Mouse (Mus musculus) hindbrain, embryonic 11.5 days (tissue): ENCODE measurements around the gene Hspb1. TPM values are rescaled to one million over a fixed set of nuclear protein-coding genes. Genes with fewer than 3 reads are reported as not detected.
A peak's percentile ranks its signal among the peaks of the same experiment; 100 is the strongest.

Experiments used
- ATAC-seq: fragments of 200-750 bp; cut with Nextera tagmentation; 2 replicates; pipeline ENCODE4 v1.8.0; 2017; ENCODE audit warnings: mild to moderate bottlenecking, moderate TSS enrichment, moderate library complexity; ENCODE audit not compliant: low FRiP score
- DNase-seq: peaks from one replicate; pipeline ENCODE4 v3.0.0-alpha.2; 2015; ENCODE audit warnings: low spot score
- H3K27ac ChIP-seq: fragments of 300-500 bp; sonication (generic); 2 replicates; pipeline ENCODE4 v1.5.1; 2014; ENCODE audit warnings: mild to moderate bottlenecking, low read depth, low read length
- H3K27me3 ChIP-seq: fragments of 300-500 bp; sonication (generic); 2 replicates; pipeline ENCODE4 v1.6.1; 2014; ENCODE audit warnings: mild to moderate bottlenecking, low read length, moderate library complexity, mixed read lengths; ENCODE audit not compliant: control insufficient read depth, insufficient read depth
- H3K36me3 ChIP-seq: fragments of 300-500 bp; sonication (generic); 2 replicates; pipeline ENCODE4 v1.6.1; 2014; ENCODE audit warnings: mild to moderate bottlenecking, low read length, moderate library complexity, mixed read lengths; ENCODE audit not compliant: control insufficient read depth, insufficient read depth
- H3K4me1 ChIP-seq: fragments of 300-500 bp; sonication (generic); replicated peaks from 2 replicates; pipeline ENCODE4 v1.6.1; 2014; ENCODE audit warnings: low read length, mixed read lengths; ENCODE audit not compliant: control insufficient read depth, insufficient read depth
- H3K4me2 ChIP-seq: fragments of 300-500 bp; sonication (generic); replicated peaks from 2 replicates; pipeline ENCODE4 v1.6.1; 2014; ENCODE audit warnings: mild to moderate bottlenecking, low read depth, low read length
- H3K4me3 ChIP-seq: fragments of 300-500 bp; sonication (generic); 2 replicates; pipeline ENCODE4 v1.5.1; 2014; ENCODE audit warnings: low read depth, low read length
- H3K9ac ChIP-seq: fragments of 300-500 bp; sonication (generic); 2 replicates; pipeline ENCODE4 v1.6.1; 2014; ENCODE audit warnings: low read depth, low read length
- H3K9me3 ChIP-seq: fragments of 300-500 bp; sonication (generic); 2 replicates; pipeline ENCODE4 v1.6.1; 2016; ENCODE audit warnings: low read length; ENCODE audit not compliant: control insufficient read depth
- WGBS: fragments of 180-500 bp; shearing (Covaris S2); extraction: QIAGEN DNeasy Blood & Tissue Kit; methylation state at CpG from one replicate; pipeline ENCODE4 v1.1.7; 2014; 5-methylcytosine and 5-hydroxymethylcytosine counted together
- polyA plus RNA-seq: library from polyadenylated mRNA; unstranded; fragments of >200 nt; fragmentation: Nextera tagmentation; extraction: Ambion mirVana; gene quantifications from 2 replicates; pipeline ENCODE4 v1.2.1, GENCODE M21; 2014

Gene Hspb1
- 16.6 and 26.1 TPM in 2 replicates for polyA plus RNA-seq

DNA sequence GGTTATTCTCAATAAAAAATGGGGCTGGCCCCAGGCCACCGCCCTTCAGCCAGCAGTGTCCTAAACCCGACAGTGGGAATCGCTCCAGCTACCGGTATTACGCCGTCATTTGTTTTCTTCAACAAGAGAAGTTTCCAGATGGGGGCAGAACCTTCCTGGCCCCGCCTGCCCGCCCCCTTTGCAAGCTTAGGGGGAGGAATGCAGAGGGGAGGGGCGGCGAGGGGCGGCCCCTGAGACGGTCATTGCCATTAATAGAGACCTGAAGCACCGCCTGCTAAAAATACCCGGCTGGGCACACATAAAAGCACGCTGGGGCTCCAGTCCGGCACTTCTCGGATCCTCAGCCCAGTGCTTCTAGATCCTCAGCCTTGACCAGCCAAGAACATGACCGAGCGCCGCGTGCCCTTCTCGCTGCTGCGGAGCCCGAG, at the start of gene Hspb1:
Gene Hspb1, plus strand, starts transcription at position 245 of the 428 bp plus-strand sequence.
- Histone ChIP-seq H3K27me3 (peaks cover 23% of the 10 kb centered on the region), H3K27ac (no peak within 1 kb of the TSS), H3K9ac (0 out of 2 replicates have a peak within 1 kb of the TSS, but pooled peaks have one; percentile 33), H3K36me3 (no peaks in the 10 kb centered on the region), H3K9me3 (no peaks in the 10 kb centered on the region), H3K4me2 (peak within 1 kb of the TSS; percentile 30; the same call in 1 of the 2 replicates), H3K4me3 (peak within 1 kb of the TSS; percentile 12), H3K4me1 (peaks cover 7% of the 10 kb centered on the region; the same call in 1 of the 2 replicates)
- ATAC-seq = no peak
- WGBS = 2% methylated on average over 19 of the region's 24 CpGs
- DNase-seq = peak; percentile 59

DNA sequence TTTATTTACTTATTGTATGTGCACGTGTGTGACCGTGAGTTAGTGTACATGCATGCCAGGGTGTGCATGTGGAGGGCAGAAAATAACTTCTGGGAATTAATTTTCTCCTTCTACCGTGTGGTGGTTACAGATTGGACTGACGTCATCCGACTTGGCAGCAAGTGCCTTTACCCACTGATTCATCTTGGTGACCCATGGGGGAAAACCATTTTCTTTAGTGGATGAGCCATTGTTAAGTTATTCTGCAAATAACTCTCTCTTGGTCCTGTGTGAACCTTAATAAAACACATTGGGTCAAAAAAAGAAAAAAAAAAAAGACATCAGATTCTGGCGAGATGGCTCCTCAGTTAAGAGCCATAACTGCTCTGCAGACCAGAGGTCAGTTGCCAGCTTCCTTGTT, 46.1 kb upstream of the Hspb1 start:
- Histone ChIP-seq H3K9ac (no peak overlapping the region), H3K27ac (no peak overlapping the region), H3K4me1 (no peaks in the 10 kb centered on the region), H3K4me3 (no peak overlapping the region), H3K9me3 (no peaks in the 10 kb centered on the region), H3K27me3 (no peaks in the 10 kb centered on the region), H3K36me3 (no peaks in the 10 kb centered on the region), H3K4me2 (no peak overlapping the region)
- ATAC-seq (no peak), DNase-seq (no peak)
- 88% methylated on average over 6 of the region's 6 CpGs for WGBS

DNA sequence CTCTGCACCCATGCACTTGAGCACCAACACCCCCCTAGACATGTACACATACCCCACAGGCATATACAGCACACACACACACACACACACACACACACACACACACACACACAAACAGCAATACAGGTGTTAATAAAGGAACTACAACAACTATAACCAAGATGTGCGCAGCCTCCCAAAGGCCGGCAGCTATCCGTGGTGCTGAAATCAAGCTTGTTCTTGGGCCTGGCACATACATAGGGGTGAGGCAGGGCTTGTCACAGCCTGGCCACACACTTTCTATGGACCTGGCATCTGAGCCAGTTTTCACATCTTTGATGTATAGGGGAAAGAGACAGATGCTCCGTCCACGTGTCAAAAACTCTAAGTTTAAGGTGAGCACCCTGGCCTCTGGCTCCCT, 44.3 kb upstream of the Hspb1 start:
- no peak overlapping the region for H3K4me3 ChIP-seq
- no peaks in the 10 kb centered on the region for H3K27me3 ChIP-seq
- no peak for ATAC-seq
- no peak overlapping the region for H3K27ac ChIP-seq
- peak; percentile 64 for DNase-seq
- H3K4me1 ChIP-seq = no peaks in the 10 kb centered on the region
- H3K9me3 ChIP-seq = no peaks in the 10 kb centered on the region
- H3K4me2 ChIP-seq = no peak overlapping the region
- H3K9ac ChIP-seq = no peak overlapping the region
- WGBS = 20% methylated on average over 5 of the region's 5 CpGs
- no peaks in the 10 kb centered on the region for H3K36me3 ChIP-seq

DNA sequence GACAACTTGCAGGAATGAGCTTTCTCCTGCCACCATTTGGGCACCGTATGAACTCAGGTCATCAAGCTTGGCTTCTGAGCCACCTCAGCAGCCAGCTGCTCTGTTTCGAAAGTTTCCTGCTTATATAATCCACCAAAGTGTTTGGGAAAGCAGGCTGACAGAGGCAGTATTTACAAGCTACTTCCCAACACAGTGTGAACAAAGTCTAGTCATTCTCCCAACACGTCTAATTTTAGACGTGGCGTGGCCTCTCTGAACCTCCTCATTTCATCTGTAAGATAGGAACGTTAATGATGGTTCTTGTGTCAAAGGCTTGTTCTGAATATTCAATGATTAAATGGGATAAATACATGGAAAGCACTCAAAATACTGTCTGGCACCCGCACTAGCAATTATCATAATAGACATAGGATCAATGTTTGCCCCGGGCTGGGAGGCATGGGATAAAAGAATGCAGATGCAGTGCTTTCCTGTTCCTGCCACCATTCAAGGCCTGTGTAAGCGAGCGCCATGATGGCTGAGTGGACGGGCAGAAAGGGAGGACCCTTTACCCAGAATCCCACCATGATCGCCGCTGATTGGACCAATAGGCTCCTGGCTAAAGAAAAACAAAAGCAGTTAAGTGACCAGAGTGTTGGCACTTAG, 41.9 kb upstream of the Hspb1 start:
- H3K4me1 ChIP-seq = peaks cover 8% of the 10 kb centered on the region

DNA sequence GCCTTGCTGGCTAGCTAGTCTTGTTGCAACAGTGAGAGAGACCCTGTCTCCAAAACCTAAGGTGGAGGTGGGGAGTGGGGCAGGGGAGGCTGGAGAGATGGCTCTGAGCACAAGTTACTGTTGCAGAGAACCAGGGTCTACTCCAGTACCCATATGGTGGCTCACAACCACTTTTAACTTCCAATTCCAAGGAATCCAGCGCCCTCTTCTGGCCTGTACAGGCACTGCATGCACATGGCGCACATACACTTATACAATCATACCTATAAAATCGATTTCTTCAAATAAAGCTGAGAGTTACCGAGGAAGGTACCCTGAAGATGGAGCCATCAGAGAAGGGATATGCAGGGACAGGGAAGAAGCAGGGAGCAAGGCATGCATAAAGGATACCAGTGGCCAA, 40.3 kb upstream of the Hspb1 start:
- H3K36me3 ChIP-seq = no peaks in the 10 kb centered on the region
- peaks cover 17% of the 10 kb centered on the region for H3K4me1 ChIP-seq
- no peaks in the 10 kb centered on the region for H3K9me3 ChIP-seq
- DNase-seq (no peak), ATAC-seq (no peak)
- no peak overlapping the region for H3K27ac ChIP-seq
- peaks cover 6% of the 10 kb centered on the region for H3K27me3 ChIP-seq
- H3K9ac ChIP-seq = no peak overlapping the region
- no peak overlapping the region for H3K4me2 ChIP-seq
- no peak overlapping the region for H3K4me3 ChIP-seq
- WGBS = 76% methylated on average over 4 of the region's 4 CpGs

More for the DNA sequence above, 41.9 kb upstream of the Hspb1 start:
- no peak overlapping the region for H3K4me2 ChIP-seq
- H3K27me3 ChIP-seq = no peaks in the 10 kb centered on the region
- no peak overlapping the region for H3K9ac ChIP-seq
- H3K9me3 ChIP-seq = no peaks in the 10 kb centered on the region
- no peak overlapping the region for H3K27ac ChIP-seq
- 84% methylated on average over 13 of the region's 13 CpGs for WGBS
- H3K36me3 ChIP-seq = no peaks in the 10 kb centered on the region
- DNase-seq (no peak), ATAC-seq (no peak)
- no peak overlapping the region for H3K4me3 ChIP-seq

DNA sequence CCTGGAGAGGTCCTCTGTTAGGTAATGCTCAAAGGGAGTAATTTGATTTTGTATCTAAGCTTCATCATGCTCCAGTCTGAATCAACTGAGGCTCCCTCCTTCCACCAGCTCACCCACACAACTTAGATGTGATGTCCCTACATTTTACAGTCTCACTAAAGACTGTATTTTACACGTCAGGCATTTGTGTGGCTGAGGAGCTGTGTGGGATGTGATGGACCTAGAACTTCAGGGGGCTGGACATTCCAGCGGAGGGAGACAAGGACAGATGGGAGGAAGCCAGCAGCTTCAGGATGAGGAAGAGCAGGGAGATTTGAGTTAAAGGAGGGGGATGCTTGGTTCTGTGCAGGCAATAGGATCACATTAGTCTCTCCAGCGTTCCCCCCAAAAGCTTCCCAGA, 39.8 kb upstream of the Hspb1 start:
- no peak overlapping the region for H3K27ac ChIP-seq
- H3K4me1 ChIP-seq = peaks cover 17% of the 10 kb centered on the region
- H3K9ac ChIP-seq = no peak overlapping the region
- H3K9me3 ChIP-seq = no peaks in the 10 kb centered on the region
- peaks cover 9% of the 10 kb centered on the region for H3K27me3 ChIP-seq
- H3K4me3 ChIP-seq = no peak overlapping the region
- no peak for DNase-seq
- no peaks in the 10 kb centered on the region for H3K36me3 ChIP-seq
- H3K4me2 ChIP-seq = no peak overlapping the region
- 85% methylated on average over 3 of the region's 3 CpGs for WGBS
- no peak for ATAC-seq

DNA sequence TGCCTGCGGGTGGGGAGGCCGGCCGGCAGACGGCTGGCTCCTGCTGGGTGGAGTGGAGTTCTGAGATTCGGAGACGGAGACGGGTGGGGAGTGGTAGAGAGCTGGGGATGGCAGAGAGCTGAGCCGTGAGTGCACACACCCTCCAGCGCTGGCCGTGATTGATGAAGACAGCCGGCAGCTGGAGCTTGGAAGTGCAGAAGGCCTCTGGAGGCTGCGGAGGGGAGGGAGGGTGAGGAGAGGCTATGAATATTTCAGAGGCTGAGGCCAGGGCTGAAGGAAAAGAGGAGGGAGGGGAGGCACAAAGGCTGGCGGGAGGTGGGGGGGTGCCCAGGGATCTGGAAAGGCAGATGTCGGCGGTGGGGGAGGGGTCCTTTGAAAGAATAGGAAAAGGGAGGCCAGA, 36.7 kb upstream of the Hspb1 start:
- H3K4me3 ChIP-seq = peak overlapping the region; percentile 38
- H3K9ac ChIP-seq = peak overlapping the region; percentile 71; the same call in 1 of the 2 replicates
- H3K27me3 ChIP-seq = peaks cover 16% of the 10 kb centered on the region
- ATAC-seq (peak; percentile 94), DNase-seq (peak; percentile 91)
- 1% methylated on average over 15 of the region's 15 CpGs for WGBS
- H3K27ac ChIP-seq = peak overlapping the region; percentile 96
- no peaks in the 10 kb centered on the region for H3K36me3 ChIP-seq
- peaks cover 17% of the 10 kb centered on the region for H3K4me1 ChIP-seq
- no peaks in the 10 kb centered on the region for H3K9me3 ChIP-seq
- H3K4me2 ChIP-seq = peak overlapping the region; percentile 58; the same call in 1 of the 2 replicates

DNA sequence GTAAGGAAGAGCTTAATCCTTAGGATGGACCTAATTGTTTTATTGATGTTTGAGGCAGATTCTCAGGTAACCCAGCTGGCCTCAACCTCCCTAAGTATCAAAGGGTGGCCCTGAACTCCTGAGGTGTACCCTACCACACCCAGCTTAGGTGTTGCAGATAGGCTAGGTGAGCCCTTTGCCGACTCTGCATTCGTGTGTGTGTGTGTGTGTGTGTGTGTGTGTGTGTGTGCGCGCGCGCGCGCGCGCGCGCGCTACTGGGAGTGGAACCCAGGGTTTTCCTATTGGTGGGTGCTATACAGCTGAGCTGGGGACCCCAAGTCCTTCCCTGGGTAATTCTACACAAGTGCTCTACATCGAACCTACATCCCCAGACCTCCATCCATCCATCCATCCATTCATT, 36.2 kb upstream of the Hspb1 start:
- ATAC-seq (peak; percentile 4; the same call in 1 of the 2 replicates), DNase-seq (no peak)
- Histone ChIP-seq H3K9me3 (no peaks in the 10 kb centered on the region), H3K4me1 (peaks cover 17% of the 10 kb centered on the region), H3K27ac (peak overlapping the region; percentile 96), H3K4me3 (peak overlapping the region; percentile 38), H3K4me2 (peak overlapping the region; percentile 58), H3K36me3 (no peaks in the 10 kb centered on the region), H3K9ac (peak overlapping the region; percentile 71), H3K27me3 (peaks cover 20% of the 10 kb centered on the region)
- WGBS = 3% methylated on average over 14 of the region's 14 CpGs

DNA sequence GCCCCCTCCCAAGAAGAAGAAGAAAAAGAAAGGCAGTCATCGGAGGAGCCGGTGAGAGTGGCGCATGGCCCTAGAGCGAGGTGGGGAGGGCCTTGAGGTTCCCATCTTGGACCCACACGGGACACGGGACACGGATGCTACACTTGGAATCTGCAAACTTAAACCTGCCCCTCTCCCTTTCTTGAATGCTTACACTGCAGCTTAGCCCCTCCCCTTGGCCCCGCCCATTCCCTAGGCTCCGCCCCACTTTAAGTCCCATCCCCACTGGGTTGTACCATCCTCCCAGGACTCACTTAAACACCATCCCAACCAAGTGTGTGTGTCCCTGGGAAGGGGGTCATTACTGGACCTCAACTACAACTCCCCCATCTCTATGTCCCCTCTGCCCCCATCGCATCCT, 35.3 kb upstream of the Hspb1 start:
- Histone ChIP-seq H3K36me3 (no peaks in the 10 kb centered on the region), H3K4me3 (peak overlapping the region; percentile 38), H3K27me3 (peaks cover 30% of the 10 kb centered on the region), H3K4me1 (peaks cover 17% of the 10 kb centered on the region), H3K9me3 (no peaks in the 10 kb centered on the region), H3K4me2 (peak overlapping the region; percentile 58), H3K27ac (peak overlapping the region; percentile 96), H3K9ac (peak overlapping the region; percentile 71)
- DNase-seq (peak; percentile 72), ATAC-seq (no peak; the same call in 1 of the 2 replicates)
- WGBS = 3% methylated on average over 10 of the region's 10 CpGs
